Mouse (Mus musculus) forebrain, embryonic 10.5 days (tissue): ENCODE results near the gene 1700047I17Rik2. TPM values are rescaled to one million over a fixed set of nuclear protein-coding genes. Genes with fewer than 3 reads are reported as not detected.

Experiments used
- polyA plus RNA-seq: library from polyadenylated mRNA; unstranded; fragments of >200 nt; fragmentation: Nextera tagmentation; extraction: Ambion mirVana; gene quantifications from 2 replicates; pipeline ENCODE4 v1.2.1, GENCODE M21; 2016

The 1700047I17Rik2 gene
- polyA plus RNA-seq, 1 experiment from 2014 or later, result 4.0 TPM

Other genes with a start within 250 kb of the 1700047I17Rik2 start
- not detected in 2 replicates for gene Gm20403, start 213.1 kb upstream of the 1700047I17Rik2 start, polyA plus RNA-seq
- 35.6 and 41.0 TPM in 2 replicates for gene Baz1a, start 185.2 kb upstream of the 1700047I17Rik2 start, polyA plus RNA-seq
- gene 2700097O09Rik, start 119.5 kb upstream of the 1700047I17Rik2 start, polyA plus RNA-seq, result 45.3 and 49.4 TPM in 2 replicates
- 140 and 155 TPM in 2 replicates for gene Srp54a, start 119.3 kb upstream of the 1700047I17Rik2 start, polyA plus RNA-seq
- gene Fam177a, start 75.1 kb upstream of the 1700047I17Rik2 start, polyA plus RNA-seq, result 8.5 and 9.3 TPM in 2 replicates
- gene Srp54b, start 44.5 kb upstream of the 1700047I17Rik2 start, polyA plus RNA-seq, result 44.0 and 47.5 TPM in 2 replicates
- 56.0 and 57.1 TPM in 2 replicates for gene Srp54c, start 30.6 kb downstream of the 1700047I17Rik2 start, polyA plus RNA-seq
- 19.0 and 19.4 TPM in 2 replicates for gene 1110008L16Rik, start 100.0 kb downstream of the 1700047I17Rik2 start, polyA plus RNA-seq
- 23.1 and 23.2 TPM in 2 replicates for gene Ppp2r3c, start 103.4 kb downstream of the 1700047I17Rik2 start, polyA plus RNA-seq
- 501 and 503 TPM in 2 replicates for gene Psma6, start 184.6 kb downstream of the 1700047I17Rik2 start, polyA plus RNA-seq